Mouse (Mus musculus) induced T-regulatory cell, adult 2 months (primary cell): ENCODE data around the gene Podn.

Experiments used
- DNase-seq: peaks from one replicate; pipeline ENCODE4 v3.0.0-alpha.2; 2012; ENCODE audit warnings: low read depth

Gene Podn

GRCm38 (mm10) chr4:108005328-108005727, 90.9 kb downstream of the Podn start:
- DNase-seq: no peak

GRCm38 (mm10) chr4:107999380-107999779, 96.9 kb downstream of the Podn start:
- no peak for DNase-seq

DNA sequence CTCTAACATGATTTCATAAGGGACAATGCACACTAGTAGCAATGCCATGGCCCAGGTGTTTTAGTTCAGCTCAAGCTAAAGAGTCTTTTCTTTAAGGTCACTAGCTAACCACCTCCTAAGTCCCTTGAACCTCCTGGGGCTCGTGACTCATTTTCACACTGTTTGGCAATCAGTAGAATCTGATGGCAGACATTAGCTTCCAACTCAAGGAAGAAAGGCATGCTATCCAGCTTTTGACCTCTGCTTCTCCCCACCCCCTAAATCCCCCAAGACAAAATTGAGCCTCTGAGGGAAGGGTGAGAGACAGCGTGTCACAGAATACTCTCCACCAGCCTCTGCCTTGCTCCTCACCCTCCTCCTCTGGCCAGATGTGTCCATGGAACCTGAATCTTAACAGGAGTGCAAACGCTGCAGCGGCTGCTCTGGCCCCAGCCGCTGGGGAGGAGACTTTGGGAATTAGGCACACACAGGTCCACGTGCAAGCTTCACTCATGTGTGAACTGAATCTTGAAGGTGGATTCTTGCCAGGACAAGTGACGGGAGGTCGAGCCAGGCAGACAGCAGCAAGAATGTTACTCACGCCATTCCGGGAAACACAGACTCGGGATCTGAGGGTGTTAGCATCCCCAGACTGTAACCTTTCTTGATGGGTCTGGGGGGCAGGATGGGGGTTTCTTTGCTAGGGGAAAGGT, 97.5 kb downstream of the Podn start:
- no peak for DNase-seq

DNA sequence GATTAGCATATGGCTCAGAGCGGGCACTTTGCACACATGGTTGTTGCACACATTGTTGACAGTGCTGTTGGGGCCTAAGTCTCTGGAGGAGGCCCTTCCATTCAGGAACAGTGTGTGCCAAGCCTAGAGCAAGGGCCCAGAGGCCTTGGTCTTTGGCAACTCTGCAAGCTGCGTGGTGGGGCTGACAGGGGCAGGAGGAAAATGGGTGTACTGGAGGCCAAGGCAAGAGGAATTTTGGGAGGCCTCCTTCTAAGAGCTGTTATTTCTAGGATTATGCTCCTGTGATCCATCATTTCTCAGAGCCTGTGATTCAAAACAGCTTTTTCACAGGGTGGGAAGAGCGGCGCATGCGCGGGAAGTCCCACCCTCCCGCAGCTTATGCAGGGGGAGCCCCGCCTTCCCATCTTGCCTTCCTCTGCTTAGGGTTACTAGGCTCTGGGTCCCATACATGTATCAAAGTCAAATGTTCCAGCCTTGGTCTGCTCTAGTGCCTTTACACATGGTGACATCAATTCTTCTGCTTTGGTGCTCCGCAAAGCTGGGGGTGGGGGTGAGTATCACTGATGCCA, 99.7 kb downstream of the Podn start:
- DNase-seq: no peak

DNA sequence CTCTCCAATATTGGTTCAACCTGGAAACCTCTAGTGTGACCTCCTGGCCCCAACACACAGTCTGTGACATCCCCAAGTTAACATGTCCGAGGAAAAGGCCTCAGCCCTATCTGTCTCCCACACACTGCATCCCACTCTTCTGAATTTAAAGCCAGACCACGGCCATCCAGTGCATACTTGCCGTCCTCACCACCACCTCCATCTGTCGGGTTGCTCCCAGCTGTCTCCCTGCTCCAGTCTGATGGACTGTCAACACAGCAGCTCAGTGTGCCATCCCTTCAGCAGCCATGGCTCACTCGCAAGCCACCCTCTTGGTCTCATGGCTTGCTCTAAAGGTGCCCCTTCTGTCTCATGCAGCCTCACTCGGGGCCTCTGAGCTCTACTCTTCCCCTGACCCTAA, 100.5 kb downstream of the Podn start:
- no peak for DNase-seq

GRCm38 (mm10) chr4:107995011-107995410, 101.2 kb downstream of the Podn start:
- DNase-seq: no peak

- DNase-seq: no peak
Measured at GRCm38 (mm10) chr4:107991879-107992278, 104.4 kb downstream of the Podn start.

GRCm38 (mm10) chr4:107990818-107991217, 105.4 kb downstream of the Podn start:
- no peak for DNase-seq

DNA sequence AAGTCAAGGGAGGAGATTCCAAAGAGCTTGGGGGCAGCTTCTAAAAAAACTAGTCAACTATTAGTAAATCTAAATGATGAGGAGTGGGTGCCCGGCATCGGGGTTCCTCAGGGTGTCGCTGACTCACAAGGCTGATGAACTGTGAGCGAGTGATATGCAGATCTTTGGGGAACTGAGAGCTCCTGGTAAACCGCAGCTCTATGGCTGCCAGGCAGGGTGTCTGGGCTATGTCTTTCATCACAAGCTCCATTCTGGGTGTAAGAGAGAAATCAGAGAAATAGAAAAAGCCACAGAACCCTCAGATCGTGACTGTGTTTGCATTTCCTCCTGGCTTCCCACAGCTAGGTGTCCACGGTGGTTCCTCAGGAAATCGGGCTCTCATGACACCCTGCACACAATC, 107.3 kb downstream of the Podn start:
- DNase-seq: no peak

DNA sequence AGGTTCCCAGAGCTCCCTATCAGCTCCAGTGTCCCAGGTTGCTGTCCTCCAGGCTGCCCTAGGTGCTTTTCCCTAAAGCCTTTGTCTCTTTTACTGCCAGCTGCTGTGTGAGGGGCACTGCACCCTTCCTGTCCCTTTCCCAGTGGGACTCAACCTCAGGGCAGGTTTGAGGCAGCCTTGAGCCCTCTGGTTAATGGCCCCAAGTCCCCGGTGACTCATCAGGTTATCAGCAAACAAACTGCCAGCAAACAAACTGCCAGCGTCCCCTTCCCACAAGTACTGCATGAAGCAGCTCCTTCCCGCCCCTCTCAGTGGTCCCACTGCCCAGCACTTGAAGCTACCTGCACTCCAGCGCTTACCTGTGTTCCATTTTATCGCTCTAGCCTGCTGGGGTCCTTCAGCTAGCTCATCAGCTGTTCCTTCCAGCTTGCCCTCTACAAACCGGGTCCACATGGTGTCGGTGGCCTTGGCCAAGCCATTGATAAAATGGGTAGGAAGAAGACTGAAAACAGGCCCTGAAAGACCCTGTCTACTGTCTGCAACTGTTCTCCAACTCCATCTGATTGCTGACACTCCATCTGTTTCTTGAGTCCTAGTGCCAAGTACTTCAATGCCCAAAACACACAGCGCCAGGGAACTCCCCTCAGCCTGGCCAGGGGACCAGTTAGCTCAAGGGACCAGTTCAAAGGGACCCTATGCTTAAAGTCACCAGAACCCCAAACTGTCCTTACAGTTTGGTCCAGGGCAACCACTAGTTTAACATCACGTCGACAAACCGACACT, 109.7 kb downstream of the Podn start:
- DNase-seq: no peak

DNA sequence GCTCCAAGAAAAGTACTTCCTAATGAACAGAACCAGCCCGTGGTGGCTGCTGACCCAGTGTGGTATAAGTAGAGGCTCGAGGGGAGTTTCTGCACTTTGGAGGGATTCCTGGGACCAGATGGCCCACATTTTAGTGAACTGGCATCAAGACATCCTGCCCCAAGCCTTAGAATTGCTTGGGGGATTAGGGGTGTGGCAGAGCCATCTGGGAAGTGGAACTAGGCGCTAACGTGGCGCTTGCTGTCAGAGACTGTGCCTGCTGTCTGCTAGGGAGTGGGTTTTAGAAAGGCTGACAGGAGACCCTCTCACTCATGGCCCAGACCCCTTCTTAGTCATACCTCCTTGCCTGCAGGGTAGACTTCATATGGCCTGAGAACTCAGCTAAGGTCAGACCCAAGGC, 110.4 kb downstream of the Podn start:
- no peak for DNase-seq

- no peak for DNase-seq
Measured at GRCm38 (mm10) chr4:107984282-107984981, 111.8 kb downstream of the Podn start.

GRCm38 (mm10) chr4:107983717-107984116, 112.5 kb downstream of the Podn start:
- DNase-seq: no peak

DNA sequence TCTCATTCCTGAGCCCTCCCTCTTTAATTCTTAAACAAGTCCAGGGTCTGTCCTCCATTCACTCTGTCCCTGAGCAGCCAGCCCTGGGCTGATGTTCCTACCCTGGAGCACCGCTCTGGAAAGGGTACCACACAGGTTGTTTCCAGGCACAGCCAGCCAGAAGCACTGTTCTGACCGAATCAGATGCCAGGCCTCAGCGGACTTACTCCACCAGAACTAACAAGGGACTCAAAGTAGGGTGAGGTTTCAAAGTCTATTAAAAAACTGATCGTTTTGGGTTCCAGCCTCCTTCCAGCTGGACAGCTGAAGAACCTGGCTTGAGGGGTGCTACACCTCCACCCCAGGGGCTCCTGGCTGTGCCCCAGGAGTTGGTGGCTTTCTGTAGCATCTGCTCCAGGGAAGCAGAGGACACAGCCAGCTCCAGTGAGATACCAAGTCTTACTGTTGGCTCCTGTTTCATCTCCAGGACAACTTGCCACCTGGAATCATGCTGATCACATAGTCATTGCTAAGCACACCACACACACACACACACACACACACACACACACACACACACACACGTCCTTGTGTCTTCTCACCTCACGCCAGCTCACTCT, 116.1 kb downstream of the Podn start:
- no peak for DNase-seq

DNA sequence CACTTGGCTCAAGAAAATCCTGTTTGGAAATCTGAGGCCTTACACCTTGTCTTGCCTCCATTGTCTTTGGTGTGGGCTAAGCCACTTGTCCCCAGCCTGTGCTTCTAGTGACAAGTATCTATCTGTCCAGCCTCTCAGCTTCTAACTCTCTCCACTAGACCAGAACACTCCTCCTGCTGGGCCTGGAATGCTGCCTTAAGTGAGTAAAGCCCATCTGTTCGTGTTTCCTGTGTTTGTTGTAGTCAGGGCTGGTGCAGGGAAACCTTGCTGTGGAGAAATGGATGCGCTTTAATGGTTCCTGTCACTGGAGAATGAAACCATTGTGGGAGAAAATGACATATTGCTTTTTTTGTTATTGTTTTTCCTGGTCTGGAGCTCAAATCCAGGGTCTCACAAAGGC, 116.7 kb downstream of the Podn start:
- no peak for DNase-seq

DNA sequence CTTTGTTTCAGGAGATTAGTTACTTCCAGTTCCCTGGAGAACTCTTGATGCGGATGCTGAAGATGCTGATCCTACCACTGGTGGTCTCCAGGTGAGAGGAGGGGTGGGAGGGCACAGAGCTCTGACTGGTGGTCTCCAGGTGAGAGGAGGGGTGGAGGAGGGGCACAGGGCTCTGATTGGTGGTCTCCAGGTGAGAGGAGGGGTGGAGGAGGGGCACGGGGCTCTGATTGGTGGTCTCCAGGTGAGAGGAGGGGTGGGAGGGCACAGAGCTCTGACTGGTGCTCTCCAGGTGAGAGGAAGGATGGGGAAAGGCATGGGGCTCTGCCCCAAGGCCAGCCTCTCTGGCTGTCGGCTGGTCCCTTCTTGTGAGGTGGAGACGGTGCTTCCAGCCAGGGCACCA, 118.7 kb downstream of the Podn start:
- no peak for DNase-seq

DNA sequence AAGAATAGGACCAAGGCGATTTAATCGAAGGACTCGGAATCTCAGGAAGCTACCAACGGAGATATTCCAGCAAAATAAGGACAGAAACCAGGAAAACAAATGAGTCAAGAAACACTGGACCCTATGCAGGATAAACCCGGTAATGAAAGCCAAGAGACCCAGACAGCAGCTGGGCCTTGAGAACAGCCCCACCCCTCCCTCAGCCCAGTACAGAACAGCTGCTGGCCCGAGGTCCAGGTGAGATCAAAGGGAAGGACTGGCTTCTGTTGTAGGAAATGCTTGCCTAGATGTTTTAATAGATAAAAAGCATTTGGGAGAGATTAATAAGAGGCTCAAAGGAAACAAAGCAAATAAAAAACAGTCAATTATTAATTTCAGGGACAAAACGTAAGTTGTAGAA, 121.2 kb downstream of the Podn start:
- DNase-seq: no peak

DNA sequence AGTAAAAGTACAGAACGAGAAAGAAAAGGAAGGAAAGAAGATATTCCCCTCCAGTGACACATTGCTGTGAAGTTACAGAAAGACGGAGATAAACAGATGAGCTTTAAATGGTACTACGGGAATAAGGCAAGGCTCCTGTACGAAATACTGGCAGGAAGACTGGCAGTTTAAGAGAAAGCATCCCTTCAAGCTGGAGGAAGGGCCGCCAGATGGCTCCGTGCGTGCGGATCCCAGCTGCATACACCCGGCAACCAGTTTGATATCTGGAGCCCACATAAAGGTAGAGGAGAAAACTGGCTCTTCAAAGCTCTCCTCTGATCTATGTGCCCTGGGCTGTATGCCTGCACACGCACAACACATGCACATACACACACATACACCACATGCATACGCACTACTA, 121.7 kb downstream of the Podn start:
- no peak for DNase-seq

DNA sequence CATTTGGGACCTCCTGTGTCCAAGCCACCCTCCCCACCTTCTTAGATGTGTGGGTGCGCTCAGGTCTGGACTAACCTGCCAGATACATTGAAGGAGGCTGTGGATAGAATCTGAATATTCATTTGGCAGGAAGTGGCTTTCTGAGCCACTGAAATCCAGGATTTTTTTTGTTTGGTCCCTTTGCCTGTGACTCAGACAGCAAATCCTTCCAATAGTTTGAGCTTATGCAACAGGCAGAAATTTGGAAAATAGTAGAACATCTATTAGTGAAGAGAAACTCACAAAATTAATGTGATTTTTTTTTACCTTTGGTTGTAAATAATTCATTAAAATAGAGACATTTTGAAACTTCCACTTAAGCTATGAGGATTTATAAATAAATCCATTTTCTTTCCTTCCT, 125.1 kb downstream of the Podn start:
- no peak for DNase-seq

DNA sequence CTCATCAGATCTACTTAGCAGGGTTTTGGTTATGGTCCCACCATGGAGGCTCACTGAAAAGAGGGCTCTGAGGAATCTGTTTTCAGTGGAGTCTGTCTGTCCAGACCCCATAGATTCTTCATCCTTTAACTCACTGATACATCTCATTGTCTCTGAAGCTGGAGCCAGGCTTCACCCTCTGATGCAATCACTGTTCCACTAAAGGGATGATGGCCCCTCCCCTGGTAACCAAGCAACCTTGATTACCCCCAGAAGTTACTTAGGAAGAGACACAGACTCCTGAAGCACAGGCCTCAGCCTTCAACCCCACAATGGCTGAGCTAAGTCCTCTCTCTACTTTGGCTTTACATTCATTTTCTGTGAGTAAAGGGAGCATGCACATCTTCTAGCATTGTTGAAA, 126.5 kb downstream of the Podn start:
- no peak for DNase-seq

DNA sequence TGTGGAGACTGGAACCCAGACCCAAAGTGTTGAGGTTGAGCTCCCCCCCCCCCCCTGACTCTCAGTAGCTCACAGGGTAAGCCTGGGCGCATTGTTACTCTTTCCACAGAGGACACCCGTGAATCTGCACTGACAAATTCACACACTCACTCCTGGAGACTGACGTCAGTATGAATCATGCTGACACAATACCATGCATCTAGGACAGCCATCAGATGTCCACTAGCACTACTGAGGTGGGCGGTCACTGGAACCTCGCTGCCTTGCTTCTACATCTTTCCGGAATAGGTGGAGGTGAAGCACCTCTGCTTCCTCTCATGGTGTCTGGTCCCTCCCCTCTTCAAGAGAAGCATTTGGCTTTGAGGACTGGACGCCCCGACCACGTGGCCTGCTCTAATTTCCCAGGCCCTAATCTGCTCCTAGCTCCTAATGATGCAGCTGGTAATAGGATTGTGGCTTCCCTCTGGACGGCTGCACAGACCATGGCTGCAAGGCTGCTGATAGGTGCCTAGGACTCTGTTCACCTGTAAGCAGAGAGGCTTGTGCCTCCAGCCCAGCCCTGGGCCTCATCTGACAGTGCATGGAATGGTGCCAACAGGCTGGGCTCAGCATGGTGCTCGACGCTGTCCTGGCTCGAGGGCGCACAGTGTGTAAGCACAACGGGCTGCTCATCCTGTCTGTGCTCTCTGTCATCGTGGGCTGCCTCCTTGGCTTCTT, 128.1 kb downstream of the Podn start, which contains the start of gene Slc1a7:
Gene Slc1a7, plus strand, starts transcription at position 367 of the 717 bp plus-strand sequence.
- DNase-seq: no peak
